Mouse (Mus musculus): Measurements from ENCODE around the gene Lmx1b. TPM values are rescaled to one million over a fixed set of nuclear protein-coding genes. Genes with fewer than 3 reads are reported as not detected.

The Lmx1b gene
- polyA plus RNA-seq, 1 experiment from 2014 or later: not detected

GRCm38 (mm10) chr2:33668741-33669140 is 28.4 kb upstream of the Lmx1b start:
- H3K27me3 ChIP-seq (replicated peaks; ENCODE audit: control insufficient read depth, insufficient read depth, low read length): no peaks in the 10 kb centered on the region
- H3K27ac ChIP-seq (ENCODE audit: low read length): no peak overlapping the region
- no peaks in the 10 kb centered on the region for H3K36me3 ChIP-seq (ENCODE audit: control insufficient read depth, insufficient read depth)
- no peaks in the 10 kb centered on the region for H3K4me1 ChIP-seq (replicated peaks; ENCODE audit: control insufficient read depth, insufficient read depth, low read length)
- no peak overlapping the region for H3K4me3 ChIP-seq (replicated peaks; ENCODE audit: low read length)
- no peaks in the 10 kb centered on the region for H3K9me3 ChIP-seq (ENCODE audit: control insufficient read depth, low read length)
- 80% methylated on average over 6 of the region's 6 CpGs for WGBS
- no peak overlapping the region for H3K4me2 ChIP-seq (ENCODE audit: low read length)
- ATAC-seq: no peak
- no peak overlapping the region for H3K9ac ChIP-seq (replicated peaks; ENCODE audit: low read depth, low read length)

GRCm38 (mm10) chr2:33666388-33666945 is 26.2 kb upstream of the Lmx1b start:
- 44% methylated on average over 11 of the region's 11 CpGs for WGBS

GRCm38 (mm10) chr2:33665363-33666058 is 25.2 kb upstream of the Lmx1b start:
- no peak overlapping the region for H3K9ac ChIP-seq (replicated peaks; ENCODE audit: low read depth, low read length)
- H3K9me3 ChIP-seq (ENCODE audit: control insufficient read depth, low read length): no peaks in the 10 kb centered on the region
- no peak overlapping the region for H3K27ac ChIP-seq (ENCODE audit: low read length)
- no peaks in the 10 kb centered on the region for H3K36me3 ChIP-seq (ENCODE audit: control insufficient read depth, insufficient read depth)
- H3K27me3 ChIP-seq (replicated peaks; ENCODE audit: control insufficient read depth, insufficient read depth, low read length): no peaks in the 10 kb centered on the region
- no peak overlapping the region for H3K4me3 ChIP-seq (replicated peaks; ENCODE audit: low read length)
- WGBS: 42% methylated on average over 13 of the region's 13 CpGs
- H3K4me1 ChIP-seq (replicated peaks; ENCODE audit: control insufficient read depth, insufficient read depth, low read length): no peaks in the 10 kb centered on the region
- ATAC-seq: peak; percentile 40; the same call in 1 of the 2 replicates
- H3K4me2 ChIP-seq (ENCODE audit: low read length): no peak overlapping the region

More at GRCm38 (mm10) chr2:33666388-33666945, 26.2 kb upstream of the Lmx1b start:
- Histone ChIP-seq H3K4me2 (ENCODE audit: low read length) (no peak overlapping the region), H3K4me1 (replicated peaks; ENCODE audit: control insufficient read depth, insufficient read depth, low read length) (no peaks in the 10 kb centered on the region), H3K27ac (ENCODE audit: low read length) (no peak overlapping the region), H3K4me3 (replicated peaks; ENCODE audit: low read length) (no peak overlapping the region), H3K27me3 (replicated peaks; ENCODE audit: control insufficient read depth, insufficient read depth, low read length) (no peaks in the 10 kb centered on the region), H3K9me3 (ENCODE audit: control insufficient read depth, low read length) (no peaks in the 10 kb centered on the region), H3K36me3 (ENCODE audit: control insufficient read depth, insufficient read depth) (no peaks in the 10 kb centered on the region), H3K9ac (replicated peaks; ENCODE audit: low read depth, low read length) (no peak overlapping the region)
- no peak for ATAC-seq

GRCm38 (mm10) chr2:33664661-33665060 is 24.4 kb upstream of the Lmx1b start:
- no peak for ATAC-seq
- H3K4me2 ChIP-seq (ENCODE audit: low read length): no peak overlapping the region
- no peaks in the 10 kb centered on the region for H3K9me3 ChIP-seq (ENCODE audit: control insufficient read depth, low read length)
- H3K27me3 ChIP-seq (replicated peaks; ENCODE audit: control insufficient read depth, insufficient read depth, low read length): no peaks in the 10 kb centered on the region
- H3K9ac ChIP-seq (replicated peaks; ENCODE audit: low read depth, low read length): no peak overlapping the region
- H3K36me3 ChIP-seq (ENCODE audit: control insufficient read depth, insufficient read depth): no peaks in the 10 kb centered on the region
- H3K4me3 ChIP-seq (replicated peaks; ENCODE audit: low read length): no peak overlapping the region
- H3K27ac ChIP-seq (ENCODE audit: low read length): no peak overlapping the region
- H3K4me1 ChIP-seq (replicated peaks; ENCODE audit: control insufficient read depth, insufficient read depth, low read length): no peaks in the 10 kb centered on the region
- 87% methylated on average over 4 of the region's 4 CpGs for WGBS

- WGBS: 4% methylated on average over 7 of the region's 7 CpGs
Measured at GRCm38 (mm10) chr2:33659288-33659629, 18.9 kb upstream of the Lmx1b start.

GRCm38 (mm10) chr2:33658602-33659287 is 18.4 kb upstream of the Lmx1b start:
- Histone ChIP-seq H3K9ac (replicated peaks; ENCODE audit: low read depth, low read length) (no peak overlapping the region), H3K4me1 (replicated peaks; ENCODE audit: control insufficient read depth, insufficient read depth, low read length) (peaks cover 4% of the 10 kb centered on the region; the same call in 1 of the 2 replicates), H3K4me2 (ENCODE audit: low read length) (peak overlapping the region; percentile 28; the same call in 1 of the 2 replicates), H3K9me3 (ENCODE audit: control insufficient read depth, low read length) (no peaks in the 10 kb centered on the region), H3K4me3 (replicated peaks; ENCODE audit: low read length) (no peak overlapping the region), H3K27me3 (replicated peaks; ENCODE audit: control insufficient read depth, insufficient read depth, low read length) (no peaks in the 10 kb centered on the region), H3K36me3 (ENCODE audit: control insufficient read depth, insufficient read depth) (no peaks in the 10 kb centered on the region), H3K27ac (ENCODE audit: low read length) (no peak overlapping the region)
- 45% methylated on average over 11 of the region's 12 CpGs for WGBS
- no peak for ATAC-seq

More at GRCm38 (mm10) chr2:33659288-33659629, 18.9 kb upstream of the Lmx1b start:
- peak overlapping the region; percentile 28; the same call in 1 of the 2 replicates for H3K4me2 ChIP-seq (ENCODE audit: low read length)
- no peak overlapping the region for H3K4me3 ChIP-seq (replicated peaks; ENCODE audit: low read length)
- no peak overlapping the region for H3K27ac ChIP-seq (ENCODE audit: low read length)
- H3K36me3 ChIP-seq (ENCODE audit: control insufficient read depth, insufficient read depth): no peaks in the 10 kb centered on the region
- no peak for ATAC-seq
- H3K4me1 ChIP-seq (replicated peaks; ENCODE audit: control insufficient read depth, insufficient read depth, low read length): peaks cover 4% of the 10 kb centered on the region; the same call in 1 of the 2 replicates
- no peaks in the 10 kb centered on the region for H3K27me3 ChIP-seq (replicated peaks; ENCODE audit: control insufficient read depth, insufficient read depth, low read length)
- H3K9me3 ChIP-seq (ENCODE audit: control insufficient read depth, low read length): no peaks in the 10 kb centered on the region
- H3K9ac ChIP-seq (replicated peaks; ENCODE audit: low read depth, low read length): no peak overlapping the region

GRCm38 (mm10) chr2:33652517-33653198 is 12.3 kb upstream of the Lmx1b start:
- no peak overlapping the region for H3K27ac ChIP-seq (ENCODE audit: low read length)
- H3K9ac ChIP-seq (replicated peaks; ENCODE audit: low read depth, low read length): no peak overlapping the region
- no peak for ATAC-seq
- H3K36me3 ChIP-seq (ENCODE audit: control insufficient read depth, insufficient read depth): no peaks in the 10 kb centered on the region
- H3K4me3 ChIP-seq (replicated peaks; ENCODE audit: low read length): no peak overlapping the region
- H3K27me3 ChIP-seq (replicated peaks; ENCODE audit: control insufficient read depth, insufficient read depth, low read length): peaks cover 11% of the 10 kb centered on the region
- H3K9me3 ChIP-seq (ENCODE audit: control insufficient read depth, low read length): no peaks in the 10 kb centered on the region
- H3K4me2 ChIP-seq (ENCODE audit: low read length): no peak overlapping the region
- 85% methylated on average over 22 of the region's 22 CpGs for WGBS
- no peaks in the 10 kb centered on the region for H3K4me1 ChIP-seq (replicated peaks; ENCODE audit: control insufficient read depth, insufficient read depth, low read length)

- Histone ChIP-seq H3K9ac (replicated peaks; ENCODE audit: low read depth, low read length) (no peak overlapping the region), H3K36me3 (ENCODE audit: control insufficient read depth, insufficient read depth) (no peaks in the 10 kb centered on the region), H3K4me3 (replicated peaks; ENCODE audit: low read length) (no peak overlapping the region), H3K4me1 (replicated peaks; ENCODE audit: control insufficient read depth, insufficient read depth, low read length) (no peaks in the 10 kb centered on the region), H3K27me3 (replicated peaks; ENCODE audit: control insufficient read depth, insufficient read depth, low read length) (peaks cover 42% of the 10 kb centered on the region), H3K4me2 (ENCODE audit: low read length) (no peak overlapping the region), H3K9me3 (ENCODE audit: control insufficient read depth, low read length) (no peaks in the 10 kb centered on the region), H3K27ac (ENCODE audit: low read length) (no peak overlapping the region)
- no peak for ATAC-seq
- 40% methylated on average over 3 of the region's 3 CpGs for WGBS
Measured at GRCm38 (mm10) chr2:33649371-33649770, 9.1 kb upstream of the Lmx1b start.

GRCm38 (mm10) chr2:33648894-33649293 is 8.6 kb upstream of the Lmx1b start:
- H3K27me3 ChIP-seq (replicated peaks; ENCODE audit: control insufficient read depth, insufficient read depth, low read length): peaks cover 46% of the 10 kb centered on the region
- 28% methylated on average over 4 of the region's 4 CpGs for WGBS
- no peak overlapping the region for H3K9ac ChIP-seq (replicated peaks; ENCODE audit: low read depth, low read length)
- no peaks in the 10 kb centered on the region for H3K36me3 ChIP-seq (ENCODE audit: control insufficient read depth, insufficient read depth)
- H3K4me2 ChIP-seq (ENCODE audit: low read length): no peak overlapping the region
- H3K9me3 ChIP-seq (ENCODE audit: control insufficient read depth, low read length): no peaks in the 10 kb centered on the region
- ATAC-seq: no peak
- H3K27ac ChIP-seq (ENCODE audit: low read length): no peak overlapping the region
- no peaks in the 10 kb centered on the region for H3K4me1 ChIP-seq (replicated peaks; ENCODE audit: control insufficient read depth, insufficient read depth, low read length)
- no peak overlapping the region for H3K4me3 ChIP-seq (replicated peaks; ENCODE audit: low read length)
